Mouse (Mus musculus) MEL (cell line): Measurements from ENCODE around the gene Kxd1. TPM values are rescaled to one million over a fixed set of nuclear protein-coding genes. Genes with fewer than 3 reads are reported as not detected.

Source experiments
- DNase-seq: peaks from one replicate; pipeline ENCODE4 v3.0.0; 2011; ENCODE audit warnings: low read depth, low spot score
- H3K27ac ChIP-seq: 2 replicates; pipeline ENCODE4 v1.5.1; 2012; ENCODE audit warnings: low read depth, mild to moderate bottlenecking, control low read depth, low read length, moderate library complexity; ENCODE audit not compliant: control insufficient read depth
- H3K27me3 ChIP-seq, 2 experiments: fragments of 150-350 bp in 1 of 2; sonication (generic) in 1 of 2; 2 replicates each; pipeline ENCODE4 v1.6.1; 2012; ENCODE audit warnings: low read length in 2 of 2, mild to moderate bottlenecking in 2 of 2, improper control_type of control experiment in 1 of 2, moderate library complexity in 1 of 2; ENCODE audit not compliant: insufficient read depth in 2 of 2, control insufficient read depth in 1 of 2
- H3K36me3 ChIP-seq, 2 experiments: 2 replicates each; pipeline ENCODE4 v1.6.1; 2012 to 2014; ENCODE audit warnings: low read length in 2 of 2, improper control_type of control experiment in 1 of 2, inconsistent platforms in 1 of 2, mild to moderate bottlenecking in 1 of 2; ENCODE audit not compliant: insufficient read depth in 2 of 2, control insufficient read depth in 1 of 2
- H3K4me1 ChIP-seq, 2 experiments: fragments of 150-350 bp in 1 of 2; sonication (generic) in 1 of 2; 2 replicates each; pipeline ENCODE4 v1.6.1; 2012; ENCODE audit warnings: low read length in 2 of 2, improper control_type of control experiment in 1 of 2, mild to moderate bottlenecking in 1 of 2; ENCODE audit not compliant: insufficient read depth in 2 of 2, control insufficient read depth in 1 of 2
- H3K4me3 ChIP-seq, 2 experiments: fragments of 150-350 bp in 1 of 2; sonication (generic) in 1 of 2; 2 replicates each; pipeline ENCODE4 v1.5.1; 2012; ENCODE audit warnings: low read depth in 2 of 2, low read length in 2 of 2, mild to moderate bottlenecking in 2 of 2, moderate library complexity in 2 of 2, control low read depth in 1 of 2, improper control_type of control experiment in 1 of 2; ENCODE audit not compliant: control insufficient read depth in 1 of 2, insufficient read depth in 1 of 2
- H3K79me2 ChIP-seq: 2 replicates; pipeline ENCODE4 v1.6.1; 2012; ENCODE audit warnings: mild to moderate bottlenecking, low read length, moderate library complexity; ENCODE audit not compliant: control insufficient read depth, poor library complexity, insufficient read depth
- H3K9ac ChIP-seq: 2 replicates; pipeline ENCODE4 v1.6.1; 2012; ENCODE audit warnings: low read depth, mild to moderate bottlenecking, control low read depth, low read length, moderate library complexity; ENCODE audit not compliant: control insufficient read depth, poor library complexity, severe bottlenecking
- H3K9me3 ChIP-seq: fragments of 150-350 bp; sonication (generic); replicated peaks from 2 replicates; pipeline ENCODE4 v1.6.1; 2012; ENCODE audit warnings: mild to moderate bottlenecking, low read length, improper control_type of control experiment, moderate library complexity; ENCODE audit not compliant: insufficient read depth
- CHD1 ChIP-seq: IDR thresholded peaks from 2 replicates; pipeline ENCODE4 v1.6.1; 2012; ENCODE audit warnings: low read depth, mild to moderate bottlenecking, inconsistent platforms, low read length, improper control_type of control experiment
- CTCF ChIP-seq, 3 experiments: IDR thresholded peaks in 2 of 3; conservative IDR thresholded peaks in 1 of 3; 2 replicates each; pipeline ENCODE4 v1.5.1; 2011 to 2012; ENCODE audit warnings: low read length in 3 of 3, low read depth in 2 of 3, mild to moderate bottlenecking in 2 of 3, improper control_type of control experiment in 1 of 3, inconsistent platforms in 1 of 3, mixed read lengths in 1 of 3, moderate library complexity in 1 of 3; ENCODE audit not compliant: control insufficient read depth in 1 of 3, insufficient read depth in 1 of 3, poor library complexity in 1 of 3, severe bottlenecking in 1 of 3
- E2F4 ChIP-seq: IDR thresholded peaks from 2 replicates; pipeline ENCODE4 v1.6.1; 2011; ENCODE audit warnings: low read depth, low read length, improper control_type of control experiment, borderline replicate concordance
- ELF1 ChIP-seq: IDR thresholded peaks from 2 replicates; pipeline ENCODE4 v1.6.1; 2014; ENCODE audit warnings: low read depth, mild to moderate bottlenecking, inconsistent platforms, low read length, improper control_type of control experiment, moderate library complexity
- GABPA ChIP-seq: IDR thresholded peaks from 2 replicates; pipeline ENCODE4 v1.6.1; 2012; ENCODE audit warnings: low read depth, mild to moderate bottlenecking, inconsistent platforms, low read length, improper control_type of control experiment, moderate library complexity
- GATA1 ChIP-seq: IDR thresholded peaks from 2 replicates; pipeline ENCODE4 v1.6.1; 2011; ENCODE audit warnings: low read depth, low read length, improper control_type of control experiment
- HCFC1 ChIP-seq: IDR thresholded peaks from 2 replicates; pipeline ENCODE4 v1.6.1; 2012; ENCODE audit warnings: low read depth, mild to moderate bottlenecking, inconsistent platforms, low read length, improper control_type of control experiment, moderate library complexity
- JUND ChIP-seq: IDR thresholded peaks from 2 replicates; pipeline ENCODE4 v1.6.1; 2011; ENCODE audit warnings: low read depth, mild to moderate bottlenecking, improper control_type of control experiment, low read length
- KAT2A ChIP-seq: conservative IDR thresholded peaks from 2 replicates; pipeline ENCODE4 v1.6.1; 2012; ENCODE audit warnings: low read depth, low read length, improper control_type of control experiment, inconsistent platforms
- MAFK ChIP-seq: IDR thresholded peaks from 2 replicates; pipeline ENCODE4 v1.6.1; 2011; ENCODE audit warnings: low read depth, mild to moderate bottlenecking, low read length, improper control_type of control experiment, borderline replicate concordance
- MAX ChIP-seq: IDR thresholded peaks from 2 replicates; pipeline ENCODE4 v1.6.1; 2011; ENCODE audit warnings: low read length, improper control_type of control experiment
- MAZ ChIP-seq: IDR thresholded peaks from 2 replicates; pipeline ENCODE4 v1.6.1; 2012; ENCODE audit warnings: low read depth, mild to moderate bottlenecking, inconsistent platforms, low read length, improper control_type of control experiment
- MXI1 ChIP-seq: IDR thresholded peaks from 2 replicates; pipeline ENCODE4 v1.6.1; 2011; ENCODE audit warnings: mild to moderate bottlenecking, low read depth, low read length, improper control_type of control experiment
- MYB ChIP-seq: IDR thresholded peaks from 2 replicates; pipeline ENCODE4 v1.6.1; 2011; ENCODE audit warnings: mild to moderate bottlenecking, low read depth, low read length, improper control_type of control experiment
- NRF1 ChIP-seq: IDR thresholded peaks from 2 replicates; pipeline ENCODE4 v1.6.1; 2014; ENCODE audit warnings: low read depth, mild to moderate bottlenecking, inconsistent platforms, low read length, improper control_type of control experiment, moderate library complexity; ENCODE audit not compliant: poor library complexity, insufficient read depth, severe bottlenecking
- POLR2AphosphoS2 ChIP-seq: IDR thresholded peaks from 2 replicates; pipeline ENCODE4 v1.6.1; 2011; ENCODE audit warnings: low read length, improper control_type of control experiment
- POLR2AphosphoS5 ChIP-seq: IDR thresholded peaks from 2 replicates; pipeline ENCODE4 v1.6.1; 2012; ENCODE audit warnings: low read depth, borderline replicate concordance, mild to moderate bottlenecking, inconsistent platforms, low read length, moderate library complexity, mixed read lengths
- RAD21 ChIP-seq: IDR thresholded peaks from 2 replicates; pipeline ENCODE4 v1.6.1; 2011; ENCODE audit warnings: mild to moderate bottlenecking, low read depth, low read length, improper control_type of control experiment
- RCOR1 ChIP-seq: IDR thresholded peaks from 2 replicates; pipeline ENCODE4 v1.6.1; 2012; ENCODE audit warnings: low read depth, mild to moderate bottlenecking, inconsistent platforms, low read length, improper control_type of control experiment
- SIN3A ChIP-seq: IDR thresholded peaks from 2 replicates; pipeline ENCODE4 v1.6.1; 2012; ENCODE audit warnings: low read length, improper control_type of control experiment, inconsistent platforms
- SMC3 ChIP-seq: IDR thresholded peaks from 2 replicates; pipeline ENCODE4 v1.6.1; 2011; ENCODE audit warnings: low read depth, low read length, improper control_type of control experiment
- TBP ChIP-seq: IDR thresholded peaks from 2 replicates; pipeline ENCODE4 v1.8.0; 2011; ENCODE audit warnings: low read depth, low read length, improper control_type of control experiment
- TCF12 ChIP-seq: IDR thresholded peaks from 2 replicates; pipeline ENCODE4 v1.6.1; 2014; ENCODE audit warnings: low read depth, mild to moderate bottlenecking, inconsistent platforms, low read length, improper control_type of control experiment, moderate library complexity
- UBTF ChIP-seq: IDR thresholded peaks from 2 replicates; pipeline ENCODE4 v1.6.1; 2012; ENCODE audit warnings: low read depth, mild to moderate bottlenecking, inconsistent platforms, low read length, improper control_type of control experiment, moderate library complexity, borderline replicate concordance; ENCODE audit not compliant: insufficient read depth
- USF1 ChIP-seq: IDR thresholded peaks from 2 replicates; pipeline ENCODE4 v1.6.1; 2014; ENCODE audit warnings: low read depth, mild to moderate bottlenecking, inconsistent platforms, low read length, improper control_type of control experiment, moderate library complexity
- USF2 ChIP-seq, 2 experiments: IDR thresholded peaks; 2 replicates each; pipeline ENCODE4 v1.6.1; 2011 to 2012; ENCODE audit warnings: improper control_type of control experiment in 2 of 2, low read length in 2 of 2, borderline replicate concordance in 1 of 2, inconsistent platforms in 1 of 2, low read depth in 1 of 2, mild to moderate bottlenecking in 1 of 2; ENCODE audit not compliant: insufficient read depth in 1 of 2
- ZC3H11A ChIP-seq: IDR thresholded peaks from 2 replicates; pipeline ENCODE4 v1.6.1; 2012; ENCODE audit warnings: low read depth, mild to moderate bottlenecking, inconsistent platforms, low read length, improper control_type of control experiment
- ZMIZ1 ChIP-seq: IDR thresholded peaks from 2 replicates; pipeline ENCODE4 v1.6.1; 2012; ENCODE audit warnings: low read depth, mild to moderate bottlenecking, inconsistent platforms, low read length, improper control_type of control experiment, moderate library complexity
- polyA plus RNA-seq, 2 experiments: library from polyadenylated mRNA; stranded (reverse) in 1 of 2; unstranded in 1 of 2; fragments of >175 nt in 1 of 2; fragments of >200 nt in 1 of 2; gene quantifications; 2 replicates each; pipeline versions ENCODE4 v1.2.1 to v1.2.4; 2012; ENCODE audit warnings: low replicate concordance in 2 of 2, low read depth in 1 of 2; ENCODE audit not compliant: insufficient read length in 2 of 2, insufficient read depth in 1 of 2, missing spikeins in 1 of 2
- total RNA-seq: library from RNA; depleted of rRNA; stranded (reverse); fragments of 300-350 nt; gene quantifications from 2 replicates; pipeline ENCODE4 v1.2.3, GENCODE M21; 2012

Gene Kxd1
- total and polyA plus RNA-seq, 3 experiments = 54.4 to 77.4 TPM; not detected in 1

DNA sequence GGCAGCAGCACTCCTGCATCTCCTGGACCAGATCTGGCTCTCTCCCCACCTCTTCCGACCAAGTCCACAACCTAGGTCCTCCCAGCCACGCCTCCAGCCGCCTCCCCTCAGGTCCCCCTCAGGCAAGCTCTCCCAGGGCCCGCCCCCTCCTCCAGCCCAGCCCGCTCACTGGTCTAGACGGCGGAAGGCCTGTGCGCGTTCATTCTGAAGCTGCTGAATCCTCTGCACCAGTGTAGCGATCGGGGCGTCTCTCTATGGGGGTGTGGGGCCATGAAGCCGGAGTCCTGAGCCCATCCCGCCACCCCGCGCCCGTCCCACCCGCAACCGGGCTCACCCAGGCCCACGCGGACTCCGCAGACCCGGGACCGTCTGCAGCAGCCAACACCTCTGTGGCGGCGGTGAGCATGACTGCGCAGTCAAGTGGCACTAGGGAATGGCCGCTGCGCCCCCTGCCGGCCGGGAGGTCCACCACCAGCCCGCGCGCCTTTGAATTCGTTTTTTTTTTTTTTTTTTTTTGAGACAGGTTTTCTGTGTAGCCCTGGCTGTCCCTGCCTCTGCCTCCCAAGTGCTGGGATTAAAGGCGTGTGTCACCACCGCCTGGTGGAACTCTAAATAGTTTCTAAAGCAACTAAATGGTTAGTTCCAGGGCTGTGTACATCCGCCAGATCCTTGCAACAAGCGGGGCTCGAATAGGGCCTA lies 21.3 kb downstream of the Kxd1 start, which contains the start of gene Rex1bd (continued):
- TF ChIP-seq UBTF (no peak), MXI1 (peak; percentile 87), TBP (peak; percentile 55; the same call in 1 of the 2 replicates), HCFC1 (peak; percentile 82)

- Histone ChIP-seq H3K4me1 (peaks cover 2 to 34% of the 10 kb centered on the region in 2 experiments; a peak in 2 of 4 replicates), H3K36me3 (peaks cover 5 to 15% of the 10 kb centered on the region in 2 experiments; a peak in 3 of 4 replicates)
These were observed 21.9 kb downstream of the Kxd1 start for GRCm38 (mm10) chr8:70505698-70506327.

DNA sequence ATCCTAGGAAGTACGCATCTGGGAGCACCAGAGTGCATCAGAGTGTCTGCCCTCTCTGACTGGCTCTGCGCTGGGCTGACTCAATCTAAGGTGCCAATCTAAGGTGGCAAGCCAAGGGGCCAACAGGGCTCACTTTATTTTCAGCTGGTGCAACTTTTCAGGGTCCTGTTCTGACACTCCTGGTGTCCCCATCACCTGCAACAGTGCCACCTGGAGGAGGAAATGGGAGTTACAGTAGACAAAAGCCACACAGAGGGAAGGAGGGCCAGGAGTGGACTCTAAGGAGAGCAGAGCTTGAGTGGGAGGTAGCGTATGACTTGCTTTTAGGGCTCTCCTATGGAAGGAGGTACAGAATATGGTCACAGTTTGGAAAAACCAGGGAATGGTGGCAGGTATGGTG lies 22.9 kb downstream of the Kxd1 start:
- no peak overlapping the region for H3K4me3 ChIP-seq
- peak; percentile 80 for DNase-seq
- no peak overlapping the region for H3K9ac ChIP-seq
- H3K4me1 ChIP-seq = peaks cover 3 to 43% of the 10 kb centered on the region in 2 experiments; a peak in 3 of 4 replicates
- H3K79me2 ChIP-seq = peaks cover 32% of the 10 kb centered on the region
- no peak overlapping the region for H3K27ac ChIP-seq
- H3K9me3 ChIP-seq = no peaks in the 10 kb centered on the region
- peaks cover 5 to 18% of the 10 kb centered on the region in 2 experiments; a peak in 3 of 4 replicates for H3K36me3 ChIP-seq
- TF ChIP-seq CTCF (IDR thresholded peaks at IDR 0.05 in 2 of 3, conservative IDR thresholded peaks at IDR 0.05 in 1 of 3; ENCODE audit: control insufficient read depth in 1 of 3, insufficient read depth in 1 of 3, low read depth in 2 of 3, low read length in 3 of 3, poor library complexity in 1 of 3, severe bottlenecking in 1 of 3) (peak; percentile 78 to 91 (median 81)), SMC3 (peak; percentile 89), KAT2A (no peak), SIN3A (peak; percentile 32; the same call in 1 of the 2 replicates), RAD21 (peak; percentile 66), GABPA (no peak), POLR2AphosphoS2 (no peak), MYB (no peak), ZC3H11A (peak; percentile 60), ZMIZ1 (no peak)
- no peaks in the 10 kb centered on the region for H3K27me3 ChIP-seq

More at GRCm38 (mm10) chr8:70505698-70506327, 21.9 kb downstream of the Kxd1 start:
- Histone ChIP-seq H3K27me3 (no peaks in the 10 kb centered on the region), H3K27ac (peak overlapping the region; percentile 48), H3K9ac (peak overlapping the region; percentile 90), H3K4me3 (peak overlapping the region; percentile 80 to 88), H3K9me3 (no peaks in the 10 kb centered on the region)
- TF ChIP-seq GATA1 (no peak), RCOR1 (no peak), NRF1 (no peak), POLR2AphosphoS2 (no peak), SIN3A (0 out of 2 replicates have a peak, but pooled peaks have one; percentile 2), JUND (no peak), MAX (peak; percentile 61; the same call in 1 of the 2 replicates), UBTF (no peak), ELF1 (no peak), E2F4 (no peak), POLR2AphosphoS5 (no peak), GABPA (no peak), USF2 (IDR thresholded peaks at IDR 0.05; ENCODE audit: borderline replicate concordance in 1 of 2, insufficient read depth in 1 of 2, low read depth in 1 of 2, low read length in 2 of 2) (0 out of 4 replicates have a peak, but pooled peaks of 1 of the 2 experiments have one; percentile 28), MXI1 (no peak), CHD1 (no peak), MAZ (no peak), TBP (no peak), USF1 (peak; percentile 81), CTCF (IDR thresholded peaks at IDR 0.05 in 2 of 3, conservative IDR thresholded peaks at IDR 0.05 in 1 of 3; ENCODE audit: control insufficient read depth in 1 of 3, insufficient read depth in 1 of 3, low read depth in 2 of 3, low read length in 3 of 3, poor library complexity in 1 of 3, severe bottlenecking in 1 of 3) (no peak), TCF12 (no peak), MAFK (no peak)
- TF ChIP-seq, all 39 proteins: peak for 4
- DNase-seq = no peak
- peaks cover 40% of the 10 kb centered on the region for H3K79me2 ChIP-seq
